Mouse (Mus musculus): ENCODE measurements around the gene Fam43b.

Fam43b gene

DNA sequence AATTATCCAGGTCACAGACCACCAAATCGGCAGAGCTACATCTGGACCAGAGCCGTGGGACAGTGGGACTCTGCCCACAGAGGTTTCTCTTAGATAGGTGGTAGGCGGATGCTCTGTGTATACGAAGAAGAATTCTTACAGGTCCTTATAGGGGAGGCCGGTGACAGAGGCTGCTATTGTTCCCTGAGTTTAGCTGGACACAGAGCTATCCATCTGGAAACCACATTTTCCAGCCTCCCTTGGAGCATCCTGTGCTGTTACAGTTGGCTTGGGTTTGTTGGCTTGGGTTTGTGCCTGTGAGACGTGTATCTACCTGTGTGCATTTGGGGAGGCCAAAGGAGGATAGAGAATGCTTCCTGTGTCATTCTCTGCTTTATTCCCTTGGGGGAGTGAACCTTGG, 43.6 kb downstream of the Fam43b start:
- DNase-seq (ENCODE audit: low spot score) = no peak

DNA sequence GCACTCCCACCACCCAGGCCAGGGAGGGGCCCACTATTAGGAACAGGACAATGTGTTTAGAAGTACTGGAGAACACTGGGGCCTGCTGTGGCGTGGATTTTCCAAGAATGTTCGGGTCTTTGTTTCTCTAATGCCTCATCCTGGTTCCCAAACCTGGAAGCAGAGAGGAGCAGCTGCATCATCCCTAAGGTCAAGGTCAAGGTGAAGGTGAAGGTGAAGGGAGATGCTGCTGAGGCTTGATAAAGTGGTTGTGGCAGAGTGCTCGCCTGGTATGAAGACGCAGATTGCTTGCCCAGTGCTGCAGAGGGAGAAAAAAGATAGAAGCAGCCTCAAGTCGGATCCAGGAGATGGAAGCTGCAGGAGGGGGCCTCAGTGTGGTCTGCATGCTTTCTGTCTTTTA, 44.5 kb downstream of the Fam43b start:
- DNase-seq (ENCODE audit: low spot score) = no peak

- no peak for DNase-seq (ENCODE audit: low spot score)
Measured at GRCm38 (mm10) chr4:138348716-138349115, 47.6 kb downstream of the Fam43b start.

DNA sequence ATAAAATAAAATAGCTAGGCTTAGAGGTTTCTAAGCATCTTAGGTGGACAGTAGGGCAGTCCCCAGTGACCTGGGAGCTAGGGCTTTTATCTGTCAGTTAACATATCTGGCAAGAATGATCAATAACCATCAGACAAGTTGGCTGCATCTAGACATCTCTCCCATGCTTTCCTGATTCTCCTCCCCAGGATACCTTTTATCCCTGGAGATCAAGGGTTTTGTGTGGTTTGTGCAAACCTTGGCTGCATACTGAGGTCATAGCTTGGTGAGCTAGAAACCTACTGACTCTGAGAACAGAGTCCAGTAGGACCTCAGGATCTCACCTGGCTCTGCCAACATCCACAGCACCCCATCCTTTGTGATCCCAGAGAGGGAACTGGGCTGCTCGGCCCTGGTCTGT, 49.0 kb downstream of the Fam43b start:
- no peak for DNase-seq (ENCODE audit: low spot score)

DNA sequence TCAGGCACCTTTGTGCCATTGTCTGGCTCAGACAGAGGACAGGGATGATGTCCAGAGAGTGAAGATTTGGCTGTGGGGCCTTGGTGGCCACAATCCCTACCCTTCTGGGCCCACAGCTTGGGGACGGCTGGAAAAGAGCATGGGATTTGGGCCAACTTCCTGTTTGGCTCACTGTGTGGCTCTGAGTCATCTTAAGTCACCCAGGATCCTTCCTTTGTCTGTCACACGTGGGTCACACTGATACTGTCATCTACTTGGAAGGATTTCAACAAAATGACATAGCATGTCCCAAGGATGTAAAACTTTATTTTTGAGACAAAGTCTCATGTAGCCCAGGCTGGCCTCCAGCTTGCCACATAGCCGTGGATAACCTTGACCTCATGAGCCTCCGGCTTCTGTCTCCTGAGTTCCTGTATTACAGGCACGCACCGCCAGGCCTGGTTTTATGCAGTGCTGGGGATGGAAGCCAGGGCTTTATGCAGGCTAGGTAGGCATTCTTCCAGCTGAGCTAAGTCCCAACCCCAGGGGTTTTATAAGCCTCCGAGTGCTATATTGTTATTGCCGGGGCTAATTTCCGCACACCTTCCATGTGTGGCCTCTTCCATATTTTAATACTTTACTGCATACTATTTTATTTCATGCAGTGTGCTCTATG, 51.3 kb downstream of the Fam43b start:
- DNase-seq (ENCODE audit: low spot score) = no peak

Data from T-cell, adult 2 months (primary cell).